Comparison of ENCODE assay signal across 8 mouse cellular contexts in the genomic region with DNA sequence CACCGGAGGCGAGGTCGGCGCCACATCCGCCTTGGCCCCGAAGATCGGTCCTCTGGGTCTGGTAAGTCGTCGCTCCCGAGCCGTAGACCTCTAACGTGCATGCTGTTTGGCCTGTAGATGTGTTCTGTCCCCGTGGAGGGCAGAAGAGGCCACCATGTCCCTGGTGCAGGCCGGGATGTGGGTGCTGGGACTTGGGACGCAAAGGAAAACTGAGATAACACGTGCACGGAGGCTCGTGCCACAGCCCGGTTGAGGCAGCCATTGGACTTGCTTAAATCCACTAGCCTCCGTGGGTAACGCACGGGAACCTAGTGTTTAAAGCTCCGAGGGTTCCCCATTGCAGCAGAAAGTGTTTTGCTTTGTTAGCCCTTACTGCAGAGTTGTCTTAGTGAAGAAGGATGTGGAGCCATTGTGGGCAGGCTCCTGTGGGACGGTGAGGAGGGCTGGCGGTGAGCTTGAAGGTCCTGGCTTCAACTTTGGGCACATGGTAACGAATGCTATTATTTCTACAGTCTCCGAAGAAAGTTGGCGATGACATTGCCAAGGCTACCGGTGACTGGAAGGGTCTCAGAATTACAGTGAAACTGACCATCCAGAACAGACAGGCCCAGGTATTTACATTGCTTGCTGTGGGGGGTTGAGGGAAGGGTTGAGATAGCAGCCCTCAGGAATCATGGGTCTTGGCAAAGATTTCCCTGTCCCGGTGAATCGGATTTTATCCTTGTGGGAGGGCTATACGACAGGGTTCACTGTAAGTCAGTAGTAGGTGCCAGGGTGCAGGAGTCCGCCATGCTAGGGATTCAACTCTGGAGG. TPM values are rescaled to one million over a fixed set of nuclear protein-coding genes. Genes with fewer than 3 reads are reported as not detected.
DNase-seq lines count a peak whose midpoint lies in the region; ATAC-seq lines count a peak whose summit lies in the region.

No protein-coding gene starts in this region.

- 1% methylated on average over 33 of the region's 33 CpGs for WGBS in kidney, embryonic 15.5 days
- WGBS in embryonic facial prominence, embryonic 15.5 days: under 1% methylated on average over 33 of the region's 33 CpGs
- under 1% methylated on average over 33 of the region's 33 CpGs for WGBS in limb, embryonic 11.5 days
- WGBS in neural tube, embryonic 15.5 days: 1% methylated on average over 33 of the region's 33 CpGs

- peak overlapping the region; percentile 91 for H3K27ac ChIP-seq in kidney, embryonic 15.5 days
- peak overlapping the region; percentile 89 for H3K27ac ChIP-seq in embryonic facial prominence, embryonic 15.5 days (replicated peaks)
- peak overlapping the region; percentile 57 for H3K27ac ChIP-seq in limb, embryonic 11.5 days (replicated peaks; ENCODE audit: low read depth, low read length)
- H3K27ac ChIP-seq in neural tube, embryonic 15.5 days (replicated peaks): peak overlapping the region; percentile 79

- peak overlapping the region; percentile 90 for H3K4me3 ChIP-seq in kidney, embryonic 15.5 days (replicated peaks)
- H3K4me3 ChIP-seq in embryonic facial prominence, embryonic 15.5 days (replicated peaks): peak overlapping the region; percentile 64
- peak overlapping the region; percentile 75 for H3K4me3 ChIP-seq in limb, embryonic 11.5 days (ENCODE audit: low read depth, low read length)
- peak overlapping the region; percentile 76 for H3K4me3 ChIP-seq in neural tube, embryonic 15.5 days (replicated peaks)

- no peaks in the 10 kb centered on the region for H3K9me3 ChIP-seq in kidney, embryonic 15.5 days (replicated peaks)
- no peaks in the 10 kb centered on the region for H3K9me3 ChIP-seq in embryonic facial prominence, embryonic 15.5 days (replicated peaks)
- no peaks in the 10 kb centered on the region for H3K9me3 ChIP-seq in limb, embryonic 11.5 days (ENCODE audit: control insufficient read depth, low read length)
- no peaks in the 10 kb centered on the region for H3K9me3 ChIP-seq in neural tube, embryonic 15.5 days (replicated peaks)

- H3K27me3 ChIP-seq in kidney, embryonic 15.5 days: no peaks in the 10 kb centered on the region
- H3K27me3 ChIP-seq in embryonic facial prominence, embryonic 15.5 days: no peaks in the 10 kb centered on the region
- H3K27me3 ChIP-seq in limb, embryonic 11.5 days (ENCODE audit: control insufficient read depth, insufficient read depth, low read length): no peaks in the 10 kb centered on the region
- no peaks in the 10 kb centered on the region for H3K27me3 ChIP-seq in neural tube, embryonic 15.5 days (replicated peaks)

- H3K9ac ChIP-seq in kidney, embryonic 15.5 days: peak overlapping the region; percentile 98
- H3K9ac ChIP-seq in embryonic facial prominence, embryonic 15.5 days: peak overlapping the region; percentile 70
- peak overlapping the region; percentile 90 for H3K9ac ChIP-seq in limb, embryonic 11.5 days (ENCODE audit: low read length)
- peak overlapping the region; percentile 88 for H3K9ac ChIP-seq in neural tube, embryonic 15.5 days (replicated peaks)

- H3K36me3 ChIP-seq in kidney, embryonic 15.5 days: peaks cover 38% of the 10 kb centered on the region
- H3K36me3 ChIP-seq in embryonic facial prominence, embryonic 15.5 days: peaks cover 25% of the 10 kb centered on the region
- peaks cover 13% of the 10 kb centered on the region for H3K36me3 ChIP-seq in limb, embryonic 11.5 days (ENCODE audit: control insufficient read depth, insufficient read depth, low read length)
- H3K36me3 ChIP-seq in neural tube, embryonic 15.5 days: peaks cover 24% of the 10 kb centered on the region

- H3K4me1 ChIP-seq in kidney, embryonic 15.5 days: peaks cover 53% of the 10 kb centered on the region
- H3K4me1 ChIP-seq in embryonic facial prominence, embryonic 15.5 days: peaks cover 40% of the 10 kb centered on the region
- peaks cover 17% of the 10 kb centered on the region for H3K4me1 ChIP-seq in limb, embryonic 11.5 days (ENCODE audit: control insufficient read depth, insufficient read depth, low read length)
- H3K4me1 ChIP-seq in neural tube, embryonic 15.5 days: peaks cover 49% of the 10 kb centered on the region

- peak overlapping the region; percentile 68 for H3K4me2 ChIP-seq in kidney, embryonic 15.5 days
- peak overlapping the region; percentile 58 for H3K4me2 ChIP-seq in embryonic facial prominence, embryonic 15.5 days (replicated peaks)
- H3K4me2 ChIP-seq in limb, embryonic 11.5 days (ENCODE audit: low read depth, severe bottlenecking): peak overlapping the region; percentile 65
- H3K4me2 ChIP-seq in neural tube, embryonic 15.5 days: peak overlapping the region; percentile 81

- DNase-seq in kidney, postnatal 14 days: no peak
- DNase-seq in MN1 (ENCODE audit: low spot score): peak; percentile 49
- peak; percentile 57 for DNase-seq in limb, embryonic 11.5 days (ENCODE audit: low spot score)
- DNase-seq in cerebellum, postnatal 36 days: no peak
- DNase-seq in lung, postnatal 14 days: no peak

- ATAC-seq in kidney, embryonic 15.5 days (replicated peaks; ENCODE audit: low FRiP score): no peak
- ATAC-seq in embryonic facial prominence, embryonic 15.5 days (ENCODE audit: insufficient number of reproducible peaks, low FRiP score, low TSS enrichment, low read depth): no peak
- no peak for ATAC-seq in limb, embryonic 11.5 days (ENCODE audit: insufficient number of reproducible peaks, low FRiP score, low TSS enrichment, low read depth)
- ATAC-seq in neural tube, embryonic 15.5 days (ENCODE audit: low FRiP score): peak; percentile 3; the same call in 1 of the 2 replicates

RNA-seq across cellular contexts. Expression of gene Lrsam1, which starts 0.9 kb away (rescaled TPM):
- polyA plus RNA-seq in kidney, embryonic 15.5 days (2015; fragmentation: Nextera tagmentation; extraction: Ambion mirVana): 11.2 and 12.2 TPM in 2 replicates
- polyA plus RNA-seq in embryonic facial prominence, embryonic 15.5 days (2015; fragmentation: Nextera tagmentation; extraction: Ambion mirVana): 13.1 and 15.3 TPM in 2 replicates
- polyA plus RNA-seq in limb, embryonic 11.5 days (2014; fragmentation: Nextera tagmentation; extraction: Ambion mirVana): 6.0 and 7.0 TPM in 2 replicates
- 22.0 and 23.5 TPM in 2 replicates for polyA plus RNA-seq in neural tube, embryonic 15.5 days (2015; fragmentation: Nextera tagmentation; extraction: Ambion mirVana)

RNA-seq across cellular contexts. Expression of gene Rpl12, which starts 0.9 kb away (rescaled TPM):
- polyA plus RNA-seq in kidney, embryonic 15.5 days (2015; fragmentation: Nextera tagmentation; extraction: Ambion mirVana): 204 and 210 TPM in 2 replicates
- 141 and 176 TPM in 2 replicates for polyA plus RNA-seq in embryonic facial prominence, embryonic 15.5 days (2015; fragmentation: Nextera tagmentation; extraction: Ambion mirVana)
- 191 and 198 TPM in 2 replicates for polyA plus RNA-seq in limb, embryonic 11.5 days (2014; fragmentation: Nextera tagmentation; extraction: Ambion mirVana)
- 104 and 116 TPM in 2 replicates for polyA plus RNA-seq in neural tube, embryonic 15.5 days (2015; fragmentation: Nextera tagmentation; extraction: Ambion mirVana)

RNA-seq across cellular contexts. Expression of gene Slc2a8, which starts 19.6 kb away (rescaled TPM):
- polyA plus RNA-seq in kidney, embryonic 15.5 days (2015; fragmentation: Nextera tagmentation; extraction: Ambion mirVana): 28.9 and 30.6 TPM in 2 replicates
- polyA plus RNA-seq in embryonic facial prominence, embryonic 15.5 days (2015; fragmentation: Nextera tagmentation; extraction: Ambion mirVana): 22.2 and 25.2 TPM in 2 replicates
- polyA plus RNA-seq in limb, embryonic 11.5 days (2014; fragmentation: Nextera tagmentation; extraction: Ambion mirVana): 10.9 and 14.2 TPM in 2 replicates
- polyA plus RNA-seq in neural tube, embryonic 15.5 days (2015; fragmentation: Nextera tagmentation; extraction: Ambion mirVana): 24.7 and 27.6 TPM in 2 replicates

Comparison
In these comparisons a context has a peak if more than half of its experiments do, and no peak if none do; other contexts are left out.
1. DNase-seq: peak in MN1 (single experiment) and limb, embryonic 11.5 days (single experiment); none in kidney, postnatal 14 days (single experiment), cerebellum, postnatal 36 days (0 of 2) and lung, postnatal 14 days (single experiment).
2. Peak in every context shown above with its lines, with median percentiles within 50 percentile points of each other: H3K27ac ChIP-seq, H3K4me2 ChIP-seq, H3K4me3 ChIP-seq and H3K9ac ChIP-seq.